Mouse (Mus musculus): ENCODE data around the gene Atp8a1.

GRCm38 (mm10) chr5:67782775-67783174, 64.5 kb downstream of the Atp8a1 start:
- TF ChIP-seq CTCF (IDR thresholded peaks at IDR 0.05; ENCODE audit: low read depth, low read length) (no peak), POLR2A (IDR thresholded peaks at IDR 0.05; ENCODE audit: extremely low read depth, insufficient read depth, low read length) (no peak)
